Mouse (Mus musculus): ENCODE results near the gene CK137956.

GRCm38 (mm10) chr4:127903954-127904353, 66.8 kb downstream of the CK137956 start:
- TF ChIP-seq CTCF (conservative IDR thresholded peaks at IDR 0.05; ENCODE audit: insufficient read depth, insufficient read length, low read depth, low read length) (no peak), POLR2A (IDR thresholded peaks at IDR 0.05; ENCODE audit: low read depth, low read length) (no peak)
